Mouse (Mus musculus): ENCODE measurements around the gene Lsm11. TPM values are rescaled to one million over a fixed set of nuclear protein-coding genes. Genes with fewer than 3 reads are reported as not detected.

Lsm11 gene
- total and polyA plus RNA-seq, 2 experiments = 0.65 to 1.4 TPM

DNA sequence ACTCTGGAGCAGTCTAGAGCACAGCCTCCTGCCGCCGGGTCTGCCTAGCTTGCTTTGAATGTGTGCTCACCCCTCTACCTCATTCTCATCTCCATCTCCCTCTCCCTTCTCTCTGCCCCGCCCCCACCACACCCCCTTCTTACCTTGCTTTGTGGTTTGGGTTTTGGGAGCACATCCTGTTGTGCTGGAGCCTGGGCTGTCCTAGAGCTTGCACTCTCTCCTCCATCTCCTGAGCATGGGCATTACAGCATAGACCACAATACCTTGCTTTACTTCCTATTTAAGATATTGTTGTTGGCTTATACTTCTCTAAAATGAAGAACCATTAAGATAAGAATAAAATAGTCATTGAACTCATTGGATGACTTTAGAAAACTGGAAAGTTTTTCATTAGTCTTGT, 54.8 kb downstream of the Lsm11 start:
- Histone ChIP-seq H3K4me3 (ENCODE audit: insufficient read depth, low read depth, low read length) (no peak overlapping the region), H3K36me3 (ENCODE audit: control insufficient read depth, insufficient read depth, low read length) (peaks cover 41% of the 10 kb centered on the region), H3K79me2 (ENCODE audit: control insufficient read depth, insufficient read depth, low read length) (peaks cover 3% of the 10 kb centered on the region; the same call in 1 of the 2 replicates), H3K9ac (ENCODE audit: low read depth, low read length) (no peak overlapping the region), H3K27me3 (ENCODE audit: control insufficient read depth, insufficient read depth, low read length) (no peaks in the 10 kb centered on the region), H3K4me1 (ENCODE audit: control insufficient read depth, insufficient read depth, low read length) (peaks cover 32% of the 10 kb centered on the region), H3K27ac (replicated peaks; ENCODE audit: insufficient read depth, low read depth, low read length) (no peak overlapping the region)
- WGBS = 65% methylated on average over 3 of the region's 3 CpGs
- no peak for TF ChIP-seq POLR2A (IDR thresholded peaks at IDR 0.05; ENCODE audit: extremely low read depth, insufficient read depth, low read length)
- no peak for TF ChIP-seq CTCF (IDR thresholded peaks at IDR 0.05; ENCODE audit: low read depth, low read length)
- no peak for DNase-seq (ENCODE audit: extremely low read depth, low read depth, low spot score)

DNA sequence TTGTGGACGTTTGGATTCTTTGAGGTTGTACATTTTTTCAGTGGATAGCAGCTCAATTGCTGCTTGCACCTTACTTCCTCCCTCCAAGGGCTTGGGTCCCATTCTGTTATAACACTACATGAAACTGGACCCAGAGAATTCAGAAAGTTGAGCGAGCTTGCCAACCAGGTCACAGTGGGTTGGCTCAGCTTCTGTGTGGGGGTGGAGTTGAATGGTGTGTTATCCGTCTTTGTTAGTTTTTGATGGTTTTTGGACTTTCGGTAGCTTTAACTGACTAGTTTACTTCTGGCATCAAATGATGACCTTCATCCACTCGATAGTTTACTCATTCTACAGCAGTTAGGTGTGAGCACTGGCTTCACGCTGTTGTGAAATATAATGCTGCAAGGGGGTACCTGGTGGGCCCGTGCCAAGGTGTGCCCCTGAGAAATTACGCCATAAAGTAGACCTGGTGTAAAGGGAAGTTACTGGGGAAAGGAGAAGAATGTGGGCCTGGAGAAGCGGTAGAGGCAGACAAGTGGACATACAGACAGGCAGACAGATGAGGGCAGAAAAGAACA, 56.2 kb downstream of the Lsm11 start:
- Histone ChIP-seq H3K36me3 (ENCODE audit: control insufficient read depth, insufficient read depth, low read length) (peaks cover 37% of the 10 kb centered on the region), H3K4me3 (ENCODE audit: insufficient read depth, low read depth, low read length) (no peak overlapping the region), H3K9ac (ENCODE audit: low read depth, low read length) (peak overlapping the region; percentile 18; the same call in 1 of the 2 replicates), H3K4me1 (ENCODE audit: control insufficient read depth, insufficient read depth, low read length) (peaks cover 30% of the 10 kb centered on the region), H3K79me2 (ENCODE audit: control insufficient read depth, insufficient read depth, low read length) (peaks cover 7% of the 10 kb centered on the region; the same call in 1 of the 2 replicates), H3K27me3 (ENCODE audit: control insufficient read depth, insufficient read depth, low read length) (no peaks in the 10 kb centered on the region), H3K27ac (replicated peaks; ENCODE audit: insufficient read depth, low read depth, low read length) (peak overlapping the region; percentile 88)
- no peak for TF ChIP-seq POLR2A (IDR thresholded peaks at IDR 0.05; ENCODE audit: extremely low read depth, insufficient read depth, low read length)
- no peak for TF ChIP-seq CTCF (IDR thresholded peaks at IDR 0.05; ENCODE audit: low read depth, low read length)
- peak; percentile 98 for DNase-seq (ENCODE audit: extremely low read depth, low read depth, low spot score)
- WGBS = 23% methylated on average over 9 of the region's 9 CpGs

DNA sequence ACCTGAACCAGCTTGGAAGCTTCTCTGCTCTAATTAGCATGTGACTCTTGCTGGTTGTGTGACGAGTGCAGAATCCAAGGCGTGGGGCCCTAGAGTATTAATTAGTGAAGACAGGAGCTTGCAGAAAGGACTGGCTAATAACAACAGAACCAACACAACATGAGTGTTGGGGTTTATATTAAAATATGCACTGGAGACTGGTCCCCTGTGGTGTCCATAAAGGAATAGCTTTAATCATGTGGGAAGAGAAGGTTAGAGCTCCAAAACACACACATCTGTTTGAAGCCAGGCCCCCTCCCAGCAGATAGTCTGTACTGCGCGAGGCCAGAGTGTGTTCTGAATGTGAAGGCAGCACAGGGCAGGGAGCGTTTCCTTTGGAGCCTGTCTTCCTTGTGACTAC, 58.1 kb downstream of the Lsm11 start:
- Histone ChIP-seq H3K4me3 (ENCODE audit: insufficient read depth, low read depth, low read length) (no peak overlapping the region), H3K79me2 (ENCODE audit: control insufficient read depth, insufficient read depth, low read length) (peaks cover 14% of the 10 kb centered on the region; the same call in 1 of the 2 replicates), H3K27ac (replicated peaks; ENCODE audit: insufficient read depth, low read depth, low read length) (no peak overlapping the region), H3K9ac (ENCODE audit: low read depth, low read length) (no peak overlapping the region), H3K36me3 (ENCODE audit: control insufficient read depth, insufficient read depth, low read length) (peaks cover 27% of the 10 kb centered on the region), H3K4me1 (ENCODE audit: control insufficient read depth, insufficient read depth, low read length) (peaks cover 39% of the 10 kb centered on the region), H3K27me3 (ENCODE audit: control insufficient read depth, insufficient read depth, low read length) (no peaks in the 10 kb centered on the region)
- 77% methylated on average over 5 of the region's 5 CpGs for WGBS
- DNase-seq (ENCODE audit: extremely low read depth, low read depth, low spot score) = no peak
- no peak for TF ChIP-seq POLR2A (IDR thresholded peaks at IDR 0.05; ENCODE audit: extremely low read depth, insufficient read depth, low read length)
- no peak for TF ChIP-seq CTCF (IDR thresholded peaks at IDR 0.05; ENCODE audit: low read depth, low read length)

DNA sequence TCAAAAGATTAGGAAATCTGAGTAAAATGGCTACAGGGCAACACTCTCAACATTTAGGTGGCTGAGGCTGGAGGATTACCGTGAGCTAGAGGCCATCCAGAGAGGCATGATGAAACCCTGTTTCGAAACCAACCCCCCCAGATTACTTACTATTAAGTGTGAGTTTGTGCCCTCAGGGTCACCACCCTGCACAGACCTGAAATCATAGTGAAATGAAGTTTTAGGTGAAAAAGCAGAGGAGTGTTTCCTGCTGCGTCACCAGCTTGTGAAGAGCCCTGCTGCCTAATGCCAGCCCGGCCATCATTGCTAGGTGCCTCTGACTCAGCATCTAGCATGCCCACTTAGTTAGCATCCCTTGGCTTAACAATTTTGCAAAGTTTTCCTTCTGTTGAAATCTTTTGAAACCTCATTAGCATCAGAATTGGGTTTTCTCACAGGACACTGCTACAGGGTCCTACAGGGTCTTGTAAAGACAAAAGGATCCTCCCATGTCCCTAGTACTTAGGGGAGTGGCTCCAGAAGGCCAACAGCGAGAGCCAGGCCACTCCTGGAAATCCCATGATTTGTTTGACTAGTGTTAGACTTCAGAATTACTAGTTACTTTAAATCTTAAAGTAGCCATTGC, 59.0 kb downstream of the Lsm11 start:
- Histone ChIP-seq H3K27me3 (ENCODE audit: control insufficient read depth, insufficient read depth, low read length) (no peaks in the 10 kb centered on the region), H3K9ac (ENCODE audit: low read depth, low read length) (no peak overlapping the region), H3K27ac (replicated peaks; ENCODE audit: insufficient read depth, low read depth, low read length) (no peak overlapping the region; the same call in 1 of the 2 replicates), H3K79me2 (ENCODE audit: control insufficient read depth, insufficient read depth, low read length) (peaks cover 14% of the 10 kb centered on the region; the same call in 1 of the 2 replicates), H3K36me3 (ENCODE audit: control insufficient read depth, insufficient read depth, low read length) (peaks cover 21% of the 10 kb centered on the region), H3K4me1 (ENCODE audit: control insufficient read depth, insufficient read depth, low read length) (peaks cover 44% of the 10 kb centered on the region), H3K4me3 (ENCODE audit: insufficient read depth, low read depth, low read length) (no peak overlapping the region)
- TF ChIP-seq POLR2A (IDR thresholded peaks at IDR 0.05; ENCODE audit: extremely low read depth, insufficient read depth, low read length) (no peak), CTCF (IDR thresholded peaks at IDR 0.05; ENCODE audit: low read depth, low read length) (no peak)
- DNase-seq (ENCODE audit: extremely low read depth, low read depth, low spot score) = peak; percentile 64
- 33% methylated on average over 5 of the region's 5 CpGs for WGBS

DNA sequence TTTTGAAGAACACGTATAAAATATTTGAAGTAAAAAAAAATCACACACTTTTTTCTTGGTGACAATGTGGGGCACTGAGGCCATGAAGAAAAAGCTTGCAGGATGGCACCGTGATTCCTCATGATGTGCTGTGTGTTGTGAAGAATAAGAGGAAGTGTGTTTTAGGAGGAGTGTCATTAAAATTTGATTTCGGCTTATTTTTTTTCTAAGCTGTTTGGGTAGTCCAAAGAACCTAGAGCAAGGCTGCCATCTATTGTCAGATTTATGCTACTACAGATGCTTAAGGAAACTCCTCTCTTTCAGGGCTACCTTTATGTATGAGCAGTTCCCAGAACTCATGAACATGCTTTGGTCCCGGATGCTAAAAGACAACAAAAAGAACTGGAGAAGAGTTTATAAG, 60.7 kb downstream of the Lsm11 start:
- H3K9ac ChIP-seq (ENCODE audit: low read depth, low read length) = no peak overlapping the region
- peak; percentile 65 for DNase-seq (ENCODE audit: extremely low read depth, low read depth, low spot score)
- no peak overlapping the region for H3K4me3 ChIP-seq (ENCODE audit: insufficient read depth, low read depth, low read length)
- peaks cover 14% of the 10 kb centered on the region; the same call in 1 of the 2 replicates for H3K79me2 ChIP-seq (ENCODE audit: control insufficient read depth, insufficient read depth, low read length)
- H3K36me3 ChIP-seq (ENCODE audit: control insufficient read depth, insufficient read depth, low read length) = peaks cover 21% of the 10 kb centered on the region
- H3K27me3 ChIP-seq (ENCODE audit: control insufficient read depth, insufficient read depth, low read length) = no peaks in the 10 kb centered on the region
- H3K4me1 ChIP-seq (ENCODE audit: control insufficient read depth, insufficient read depth, low read length) = peaks cover 36% of the 10 kb centered on the region
- 26% methylated on average over 4 of the region's 4 CpGs for WGBS
- no peak overlapping the region for H3K27ac ChIP-seq (replicated peaks; ENCODE audit: insufficient read depth, low read depth, low read length)
- no peak for TF ChIP-seq POLR2A (IDR thresholded peaks at IDR 0.05; ENCODE audit: extremely low read depth, insufficient read depth, low read length)
- peak; percentile 53 for TF ChIP-seq CTCF (IDR thresholded peaks at IDR 0.05; ENCODE audit: low read depth, low read length)

Measured in liver, adult 2 months (tissue).